Mouse (Mus musculus) urinary bladder, adult 18-20 months (tissue): Measurements from ENCODE around the gene Eprs.
"Not testable (repeated sequence)": the region's sequence is repeated elsewhere in the genome, so short reads cannot be mapped to it uniquely, and the experiment has no call there.

Experiments used
- DNase-seq, 2 experiments: peaks; one replicate each; pipeline ENCODE4 v3.0.0; 2022; ENCODE audit warnings: low spot score in 2 of 2, mixed read lengths in 2 of 2

The Eprs gene

DNA sequence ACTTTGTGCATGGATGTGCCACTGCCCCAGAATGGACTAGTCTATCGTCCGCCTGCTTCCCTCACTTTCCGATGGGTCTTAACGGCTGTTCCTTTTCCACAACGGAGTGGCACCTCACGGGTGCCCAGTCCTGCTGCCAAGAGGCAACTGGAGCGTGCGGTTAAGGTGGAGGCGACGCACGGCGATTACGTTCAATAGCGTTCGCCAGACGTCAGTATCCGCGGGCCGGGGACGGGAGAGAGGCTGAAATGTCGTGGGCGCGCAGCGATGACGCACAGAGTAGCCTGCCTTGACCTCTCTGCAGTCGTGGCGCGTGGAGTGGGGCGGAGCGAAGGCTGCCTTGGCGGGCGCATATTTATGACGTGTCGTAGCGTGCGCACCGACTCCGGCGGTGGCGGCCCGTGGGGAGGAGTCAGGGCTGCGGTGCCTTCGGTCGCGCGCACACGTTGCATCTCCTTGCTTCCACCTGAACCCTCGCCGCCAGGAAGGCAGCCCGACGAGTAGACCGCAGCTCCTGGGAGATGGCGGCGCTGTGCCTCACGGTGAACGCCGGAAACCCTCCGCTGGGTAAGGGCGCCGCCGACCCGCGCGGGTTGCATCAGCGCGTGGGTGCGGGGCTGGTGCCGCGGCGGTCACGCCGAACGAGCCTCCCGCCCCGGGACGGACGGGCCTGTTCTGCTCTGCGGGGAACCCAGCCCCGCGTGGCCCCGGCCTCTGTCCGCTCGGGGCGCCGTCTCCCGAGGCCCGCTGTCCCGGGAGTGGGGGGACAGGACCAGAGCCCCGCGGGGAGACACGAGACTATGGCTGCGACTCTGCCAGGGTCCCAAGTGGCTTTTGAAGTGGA, at the start of gene Eprs:
Gene Eprs (plus strand): TSS at position 368 of the 844 bp plus-strand sequence.
- peak; percentile 97 to 98 for DNase-seq

DNA sequence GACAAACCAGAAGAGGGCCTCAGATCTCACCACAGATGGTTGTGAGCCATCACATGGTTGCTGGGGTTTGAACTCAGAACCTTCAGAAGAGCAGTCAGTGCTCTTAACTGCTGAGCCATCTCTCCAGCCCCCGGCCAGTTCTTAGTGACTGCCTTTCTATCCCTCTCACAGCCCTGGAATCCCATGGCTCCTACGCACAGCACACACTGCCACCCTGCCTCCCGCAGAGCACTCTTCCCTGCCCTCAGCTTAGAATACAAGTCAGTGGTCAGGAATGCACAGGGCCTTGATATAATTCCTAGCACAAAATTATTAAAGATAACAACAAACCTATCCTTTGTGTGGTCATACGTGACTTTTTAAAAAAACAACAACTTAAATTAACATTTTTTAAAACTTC, 48.3 kb upstream of the Eprs start:
- no peak for DNase-seq

DNA sequence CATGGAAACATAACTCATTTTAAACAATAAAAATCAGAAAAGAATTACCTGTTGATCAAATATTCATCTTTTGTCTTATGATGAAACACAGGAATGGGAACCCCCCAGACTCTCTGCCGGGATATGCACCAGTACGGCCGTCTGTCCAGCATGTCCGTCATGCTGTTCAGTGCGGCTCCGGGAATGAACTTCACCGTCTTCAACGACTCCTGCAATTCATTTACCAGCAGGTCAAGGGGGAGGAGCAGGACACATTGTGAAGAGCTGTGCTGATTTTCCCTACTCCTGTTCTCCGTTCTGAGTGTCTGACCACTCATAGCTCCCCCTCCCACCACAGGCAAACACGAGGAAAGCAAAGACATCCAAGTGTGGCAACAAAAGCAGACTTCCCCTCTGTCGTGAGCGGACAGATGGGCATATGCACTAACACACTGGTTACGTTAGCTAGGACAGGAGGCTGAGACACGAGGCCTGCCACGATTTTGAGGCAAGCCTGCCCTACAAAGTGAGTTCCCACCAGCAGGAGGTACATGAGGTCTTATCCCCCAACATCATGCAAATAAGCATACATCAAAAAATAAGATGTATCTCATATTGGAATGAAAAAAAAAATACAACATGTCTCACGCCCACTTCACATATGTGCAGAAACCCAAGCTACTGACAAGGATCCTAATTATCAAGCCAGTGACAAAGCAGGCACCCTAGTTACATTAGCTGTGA, 46.8 kb upstream of the Eprs start:
- no peak for DNase-seq

DNA sequence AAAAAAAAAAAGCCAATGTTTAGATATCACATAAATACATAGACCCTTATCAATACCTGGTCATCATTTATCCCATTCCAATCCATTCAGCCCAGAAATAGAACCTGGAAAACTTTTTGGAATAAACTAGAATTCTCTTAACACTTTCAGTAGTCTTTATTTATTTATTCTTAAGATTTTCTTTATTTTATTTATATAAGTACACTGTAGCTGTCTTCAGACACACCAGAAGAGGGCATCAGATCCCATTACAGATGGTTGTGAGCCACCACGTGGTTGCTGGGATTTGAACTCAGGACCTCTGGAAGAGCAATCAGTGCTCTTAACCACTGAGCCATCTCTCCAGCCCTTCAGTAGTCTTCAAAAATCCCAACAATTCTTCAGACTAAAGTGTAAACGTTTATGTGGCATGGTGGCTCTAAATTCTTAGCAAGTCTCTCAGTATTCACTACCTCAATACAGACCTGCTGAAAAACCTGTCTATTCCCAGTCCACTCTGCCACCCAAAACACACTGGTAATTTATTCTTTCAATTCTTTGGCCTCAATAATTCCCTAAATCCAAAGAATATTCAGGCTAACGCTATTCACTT, 35.0 kb upstream of the Eprs start:
- not testable (repeated sequence) for DNase-seq

DNA sequence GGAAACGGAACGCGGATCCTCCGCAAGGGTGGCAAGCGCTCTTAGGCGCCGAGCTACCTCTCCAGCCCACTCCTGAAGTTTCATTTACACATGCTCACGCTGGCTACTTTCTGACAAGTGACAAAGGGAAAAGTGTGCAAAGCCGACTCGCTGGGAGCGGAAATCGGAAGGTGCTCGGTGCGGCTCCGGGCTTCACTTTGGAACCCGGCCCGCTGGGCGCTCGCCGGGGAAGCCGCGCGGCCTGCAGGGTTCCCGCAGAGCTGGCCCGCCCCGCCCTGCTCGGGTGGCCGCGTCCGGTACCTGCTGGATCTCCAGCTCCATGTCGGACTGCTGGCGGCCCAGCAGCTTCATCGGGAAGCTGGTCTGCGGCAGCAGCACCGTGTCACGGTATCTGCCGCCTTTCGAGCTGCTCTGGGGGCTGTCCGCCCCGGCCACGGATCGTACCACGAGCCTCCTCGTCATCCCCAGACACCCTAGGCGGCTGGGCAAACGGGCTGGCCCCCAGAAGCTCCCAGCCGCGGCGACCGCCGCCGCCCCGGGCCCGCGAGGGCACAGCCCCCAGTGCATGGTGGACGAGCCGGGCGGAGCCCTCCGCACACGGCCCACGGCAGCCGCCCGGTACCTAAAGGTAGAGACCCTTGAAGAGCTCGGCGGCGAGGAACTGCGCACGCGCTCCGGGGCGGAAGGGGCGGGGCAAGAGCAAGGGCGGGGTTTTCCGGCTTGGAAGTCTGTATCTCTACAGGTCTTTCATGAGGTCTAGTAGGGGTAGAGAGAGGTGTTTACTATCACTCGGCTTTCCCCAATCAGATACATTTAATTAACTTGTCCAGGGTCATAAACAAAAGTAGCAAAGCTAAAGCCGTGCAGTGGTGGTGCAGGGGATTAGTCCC, 33.9 kb upstream of the Eprs start, which contains the start of gene Iars2:
Gene Iars2 (minus strand): TSS at position 676 of the 890 bp plus-strand sequence.
- DNase-seq: peak; percentile 85 to 99

DNA sequence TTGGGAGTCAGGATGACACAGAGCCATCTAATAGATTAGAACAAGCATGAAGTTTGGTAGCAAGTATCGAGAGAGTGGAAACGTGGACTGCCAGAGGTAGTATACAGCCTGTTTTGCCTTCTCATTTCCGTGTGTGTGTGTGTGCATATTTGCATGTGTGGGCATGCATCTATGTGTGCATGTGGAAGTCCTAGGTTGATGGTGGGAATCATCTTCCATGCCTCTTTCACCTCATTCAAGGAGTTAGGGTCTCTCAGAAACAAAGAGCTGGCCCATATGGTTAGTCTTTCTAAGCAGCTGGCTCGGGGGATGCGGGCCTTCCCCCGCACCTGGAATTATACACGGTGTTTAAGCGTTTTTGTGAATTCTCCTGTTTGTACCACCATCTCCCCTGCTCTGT, 33.0 kb upstream of the Eprs start:
- DNase-seq: no peak

DNA sequence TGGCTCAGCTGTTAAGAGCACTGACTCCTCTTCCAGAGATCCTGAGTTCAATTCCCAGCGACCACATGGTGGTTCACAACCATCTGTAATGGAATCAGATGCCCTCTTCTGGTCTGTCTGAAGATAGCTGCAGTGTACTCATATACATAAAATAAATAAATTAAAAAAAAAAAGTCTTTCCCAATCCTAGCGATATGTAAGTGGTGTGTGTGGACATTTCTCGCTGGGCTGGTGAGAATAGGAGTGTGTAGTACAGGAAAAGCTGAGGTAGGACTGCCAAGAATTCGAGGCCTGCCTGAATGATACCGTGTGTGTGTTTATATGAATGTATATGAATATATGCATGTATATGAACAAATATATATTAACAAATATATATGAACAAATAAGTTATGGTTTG, 31.5 kb upstream of the Eprs start:
- DNase-seq: no peak

DNA sequence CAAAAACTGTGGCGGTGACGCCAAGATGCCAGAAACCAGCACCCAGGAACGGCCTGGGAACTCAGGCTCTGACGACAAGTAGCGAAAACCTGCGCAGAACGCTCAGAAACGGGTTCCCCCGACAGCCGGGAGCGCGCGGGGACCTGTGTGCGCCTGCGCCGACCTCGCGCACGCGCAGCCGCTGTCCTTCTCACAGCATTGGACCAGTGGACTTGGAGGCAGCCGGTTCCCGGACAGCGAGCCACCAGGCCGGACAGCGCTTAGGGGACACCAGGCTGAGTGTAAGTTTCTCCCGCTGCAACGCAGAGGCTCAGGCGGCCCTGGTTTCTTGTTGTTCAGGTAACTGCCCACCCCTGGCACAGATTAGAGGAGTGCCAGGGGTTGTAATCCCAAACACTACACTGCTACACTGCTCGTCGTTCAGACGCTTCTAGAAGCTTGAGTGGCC, 30.8 kb upstream of the Eprs start, which contains the start of gene Bpnt1:
Gene Bpnt1 (plus strand): TSS at position 167 of the 448 bp plus-strand sequence.
- DNase-seq: peak; percentile 72 to 81

DNA sequence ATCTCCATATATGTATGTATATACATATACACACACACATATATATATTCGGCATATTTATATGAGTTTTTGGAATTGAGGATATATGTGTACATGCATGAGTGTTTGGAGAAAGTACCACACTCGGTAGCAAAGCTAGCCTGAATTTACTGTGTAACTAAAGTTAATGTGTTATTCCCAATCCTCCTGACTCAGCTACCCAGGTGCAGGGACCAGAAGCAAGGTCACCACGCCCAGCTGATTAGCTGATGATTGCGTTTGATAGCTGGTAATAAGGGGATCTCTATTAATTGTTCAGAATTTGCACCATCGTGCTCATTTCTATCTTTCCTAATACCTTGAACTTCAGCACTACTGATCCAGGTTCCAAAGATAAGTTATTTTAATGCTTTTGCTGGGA, 29.2 kb upstream of the Eprs start:
- no peak for DNase-seq

DNA sequence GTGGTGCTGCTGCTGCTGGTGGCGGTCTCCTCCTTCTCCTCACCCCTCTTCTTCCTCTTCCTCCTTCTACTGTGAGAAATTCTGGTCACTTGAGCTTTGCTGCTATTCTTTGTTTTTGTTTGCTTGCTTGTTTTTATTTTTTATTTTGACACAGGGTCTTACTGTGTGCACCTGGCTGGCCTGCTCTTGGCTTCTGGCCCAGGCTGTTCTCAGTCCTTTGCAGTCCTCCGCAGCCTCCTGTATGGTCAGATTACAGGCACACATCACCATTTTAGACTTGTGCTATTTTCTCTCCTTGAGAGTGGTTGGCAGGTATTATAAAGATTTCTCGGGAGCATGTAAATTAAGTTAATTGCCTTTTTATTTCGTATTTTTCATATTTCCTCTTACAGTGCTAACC, 28.7 kb upstream of the Eprs start:
- DNase-seq: no peak

DNA sequence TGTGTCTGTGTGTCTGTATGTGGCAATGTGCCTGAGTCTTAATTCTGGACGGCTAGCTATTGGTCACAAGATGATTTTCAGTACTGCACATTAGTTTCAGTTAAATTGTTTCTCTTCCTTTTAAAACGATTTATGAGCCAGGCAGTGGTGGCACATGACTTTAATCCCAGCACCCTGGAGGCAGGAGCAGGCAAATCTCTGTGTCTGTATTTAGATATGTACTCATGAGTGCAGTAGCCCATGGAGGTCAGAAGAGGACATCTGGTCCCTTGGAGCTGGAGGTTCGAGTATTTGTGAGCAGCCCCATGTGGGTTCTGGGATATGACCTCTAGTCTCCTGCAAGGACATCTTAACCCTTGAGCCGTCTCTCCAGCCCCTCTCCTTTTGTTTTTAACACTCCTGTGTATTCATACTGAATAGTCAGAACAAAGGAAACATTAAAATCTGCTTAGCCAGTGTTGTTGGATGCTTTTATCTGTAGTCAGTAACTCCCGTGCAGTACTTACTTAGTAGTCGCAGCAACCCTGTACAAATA, 27.5 kb upstream of the Eprs start:
- DNase-seq: no peak

DNA sequence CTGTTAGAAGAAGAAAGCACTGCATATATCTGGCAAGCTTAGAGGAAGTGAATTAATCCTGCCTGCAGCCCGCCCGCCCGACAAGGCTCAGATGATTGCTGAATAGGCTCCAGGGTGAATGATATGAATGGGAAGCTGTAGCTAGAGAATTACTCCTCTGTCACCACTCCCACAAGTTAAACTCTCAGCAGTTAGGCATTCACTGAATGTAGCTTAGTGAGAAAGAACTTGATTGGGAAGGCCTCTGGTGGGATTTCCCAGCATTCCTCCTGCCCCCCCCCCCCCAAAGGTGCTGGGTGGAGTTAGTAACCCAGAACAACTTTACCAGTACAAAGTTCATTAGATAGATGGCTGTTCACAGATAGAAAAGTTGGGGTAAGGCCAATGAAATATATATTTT, 26.3 kb upstream of the Eprs start:
- DNase-seq: no peak

DNA sequence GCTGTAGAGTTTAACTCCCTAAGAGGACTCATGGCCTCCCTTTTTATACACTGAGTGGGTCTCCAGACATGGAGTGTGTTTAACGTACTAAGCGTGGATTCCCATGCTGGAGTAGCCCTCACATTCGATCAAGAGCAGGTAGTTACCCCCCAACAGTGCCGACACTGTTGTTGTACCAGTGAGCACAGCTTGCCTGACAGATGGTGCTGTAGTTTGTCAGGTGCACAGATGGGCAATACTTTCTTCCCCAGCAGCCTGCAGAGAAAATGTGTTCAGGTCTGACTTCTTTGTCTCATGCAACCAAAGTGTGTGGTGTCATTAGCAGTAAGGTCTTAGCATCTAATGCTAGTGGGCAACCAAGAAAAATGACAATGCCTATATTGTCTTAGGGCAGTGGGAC, 20.4 kb upstream of the Eprs start:
- DNase-seq: no peak

DNA sequence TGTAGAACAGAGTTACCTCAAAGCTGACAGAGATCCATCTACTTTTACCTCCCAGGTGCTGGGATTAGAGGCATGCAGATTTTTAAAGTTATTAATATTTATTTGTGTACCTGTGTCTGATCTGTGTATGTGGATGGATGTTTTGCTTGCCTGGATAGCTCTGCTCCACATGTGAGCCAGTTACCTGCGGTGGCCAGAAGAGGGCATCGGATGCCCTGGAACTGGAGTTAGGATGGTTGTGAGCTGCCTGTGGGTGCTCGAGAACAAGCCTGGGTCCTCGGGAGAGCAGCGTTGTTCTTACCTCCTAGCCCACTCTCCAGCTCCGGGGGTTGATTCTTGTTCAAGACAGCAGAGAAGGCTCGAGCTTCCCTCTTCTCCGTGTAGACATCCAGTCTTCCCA, 19.4 kb upstream of the Eprs start:
- no peak for DNase-seq

DNA sequence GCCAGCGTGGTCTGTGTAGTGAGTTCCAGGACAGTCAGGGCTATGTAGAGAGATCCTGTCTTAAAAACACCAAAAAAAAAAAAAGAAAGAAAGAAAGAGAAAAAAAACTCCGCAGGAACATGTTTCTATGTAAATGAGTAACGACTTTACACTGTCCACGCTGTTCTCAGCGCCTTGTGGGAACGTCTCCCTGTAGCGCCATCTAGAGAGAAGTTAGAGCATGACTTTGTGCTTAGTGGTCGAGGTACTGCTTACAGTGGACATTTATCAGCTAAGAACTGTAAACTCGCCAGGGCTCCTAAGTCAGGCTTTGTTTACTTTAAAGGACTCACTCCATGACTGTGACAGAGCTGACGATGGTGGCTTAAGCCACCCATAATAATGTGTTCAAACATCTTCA, 16.7 kb upstream of the Eprs start:
- DNase-seq: no peak

DNA sequence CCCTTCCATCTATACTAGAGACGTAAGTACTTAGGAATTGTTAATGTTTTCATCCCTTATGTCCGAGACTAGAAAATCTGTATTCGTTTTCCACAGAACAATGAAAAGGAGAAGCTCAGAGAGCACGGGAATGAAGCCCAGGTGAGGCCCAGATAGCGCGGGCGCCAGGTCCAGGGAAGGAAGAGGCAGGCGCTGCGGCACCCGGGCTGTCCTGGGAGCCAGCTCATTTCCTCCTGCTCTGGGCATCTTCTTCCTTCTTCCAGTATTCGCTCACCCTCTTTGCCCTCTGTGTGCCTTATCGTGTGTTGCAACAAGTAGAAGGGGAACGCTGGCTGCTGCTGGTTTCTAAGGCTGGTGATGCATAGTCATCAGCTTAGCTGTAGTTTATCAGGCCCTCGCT, 13.1 kb upstream of the Eprs start:
- DNase-seq: no peak

DNA sequence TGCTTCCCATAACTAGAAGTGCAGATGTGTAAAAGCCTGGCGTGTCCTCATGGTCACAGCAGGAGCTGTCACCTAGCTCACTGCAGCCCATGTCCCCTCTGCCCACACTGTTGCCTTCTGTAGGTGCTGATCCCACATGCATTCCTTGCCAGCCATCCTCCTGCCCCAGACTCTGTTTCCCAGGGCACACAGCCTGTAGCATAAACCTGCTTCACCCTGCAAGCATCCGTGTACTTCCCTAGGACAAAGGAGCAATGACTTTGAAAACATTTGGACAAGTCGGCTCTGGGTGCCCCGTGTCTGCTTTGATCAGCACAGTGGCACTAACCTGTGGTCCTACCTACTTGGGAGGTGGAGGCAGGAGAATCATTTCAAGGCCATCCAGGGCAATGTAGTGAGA, 12.2 kb upstream of the Eprs start:
- no peak for DNase-seq

DNA sequence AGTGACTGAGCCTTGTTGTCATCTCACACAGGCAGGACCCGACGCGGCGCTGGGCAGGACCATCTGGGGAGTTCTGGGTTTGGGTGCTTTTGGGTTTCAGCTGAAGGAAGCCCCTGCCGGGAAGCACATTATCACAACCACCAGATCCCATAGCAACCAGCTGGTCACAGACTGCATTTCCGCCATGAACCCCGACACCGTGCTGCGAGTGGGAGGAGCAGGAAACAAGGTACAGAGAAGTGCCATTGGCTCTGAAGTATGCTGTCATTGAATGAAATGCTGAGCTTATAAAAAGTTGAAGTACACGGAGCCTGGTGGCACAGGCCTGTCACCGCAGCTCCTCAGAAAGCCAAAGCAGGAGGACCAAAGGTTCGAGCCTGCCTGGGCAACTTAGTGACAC, 10.7 kb upstream of the Eprs start:
- no peak for DNase-seq

DNA sequence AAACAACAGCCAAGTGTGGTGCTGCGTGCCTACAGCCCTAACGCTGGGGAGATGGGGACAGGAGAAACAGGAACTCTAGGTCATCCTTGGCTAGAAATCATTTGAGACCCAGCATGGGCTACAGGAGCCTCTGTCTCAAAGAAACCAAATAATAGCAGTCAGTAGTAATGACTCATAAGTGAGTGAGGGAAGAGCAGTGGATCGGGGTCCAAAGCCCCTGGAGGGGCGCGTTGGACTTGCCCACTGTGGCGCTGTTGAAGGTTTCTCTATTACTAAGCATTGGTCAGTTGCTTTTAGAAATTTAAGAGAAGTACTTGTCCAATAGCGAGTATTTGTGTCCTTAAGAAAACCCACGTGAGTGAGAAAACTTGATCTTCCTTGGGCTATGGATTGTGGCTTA, 9.5 kb upstream of the Eprs start:
- DNase-seq: no peak

DNA sequence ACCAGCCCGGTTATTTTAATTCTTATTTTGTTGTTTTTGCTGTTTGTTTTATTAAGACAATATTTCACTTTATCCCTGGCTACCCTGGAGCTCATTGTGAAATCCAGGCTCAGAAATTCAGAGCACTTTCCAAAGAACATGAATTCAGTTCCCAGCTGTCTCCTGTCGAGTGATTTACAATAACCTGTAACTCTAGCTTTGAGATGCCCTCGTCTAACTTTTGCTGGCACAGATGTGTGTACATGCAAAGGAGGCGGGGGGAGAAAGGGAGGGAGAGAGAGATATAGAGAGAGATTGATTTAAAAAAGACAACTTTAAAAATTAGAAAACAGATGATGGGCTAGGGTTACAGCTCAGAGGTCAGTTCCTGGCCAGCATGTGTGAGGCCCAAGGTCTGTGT, 8.1 kb upstream of the Eprs start:
- no peak for DNase-seq

DNA sequence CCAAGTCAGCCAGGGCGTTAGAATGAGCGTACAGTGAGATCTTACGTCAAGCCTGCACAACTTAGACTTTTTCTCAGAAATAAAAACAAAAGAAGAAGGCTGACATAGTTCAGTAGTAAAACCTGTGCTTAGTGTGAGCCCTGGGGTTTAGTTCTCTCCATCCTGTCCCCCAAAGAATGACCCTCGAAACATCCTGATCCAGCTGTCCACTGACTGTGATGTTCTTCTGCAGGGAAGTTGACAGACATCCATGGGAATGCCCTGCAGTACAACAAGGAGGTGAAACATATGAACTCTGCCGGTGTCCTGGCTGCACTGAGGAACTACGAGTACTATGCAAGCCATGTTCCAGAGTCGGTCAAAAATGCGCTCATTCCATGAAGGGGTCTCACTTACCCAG, 6.6 kb upstream of the Eprs start:
- DNase-seq: no peak
